Mouse (Mus musculus) T-cell, adult 2 months (primary cell): ENCODE results near the gene Foxl1.
"Not testable (repeated sequence)": the region's sequence is repeated elsewhere in the genome, so short reads cannot be mapped to it uniquely, and the experiment has no call there.

Experiments
- DNase-seq: peaks from one replicate; pipeline ENCODE4 v3.0.0; 2022; ENCODE audit warnings: low spot score

The Foxl1 gene

GRCm38 (mm10) chr8:121125311-121125876, 2.3 kb upstream of the Foxl1 start:
- DNase-seq = no peak

GRCm38 (mm10) chr8:121126191-121126590, 1.5 kb upstream of the Foxl1 start:
- no peak for DNase-seq

GRCm38 (mm10) chr8:121126694-121127093, 1.0 kb upstream of the Foxl1 start:
- DNase-seq = no peak

GRCm38 (mm10) chr8:121127291-121127701, 444 bp upstream of the Foxl1 start:
- no peak for DNase-seq

GRCm38 (mm10) chr8:121128531-121129264, 958 bp downstream of the Foxl1 start:
- no peak for DNase-seq

- no peak for DNase-seq
Measured at GRCm38 (mm10) chr8:121129265-121129940, 1.7 kb downstream of the Foxl1 start.

GRCm38 (mm10) chr8:121130522-121130921, 2.8 kb downstream of the Foxl1 start:
- DNase-seq = no peak

- no peak for DNase-seq
Measured at GRCm38 (mm10) chr8:121132961-121133513, 5.3 kb downstream of the Foxl1 start.

- DNase-seq = no peak
Measured at GRCm38 (mm10) chr8:121134102-121134501, 6.4 kb downstream of the Foxl1 start.

- no peak for DNase-seq
Measured at GRCm38 (mm10) chr8:121134512-121134911, 6.8 kb downstream of the Foxl1 start.

GRCm38 (mm10) chr8:121136856-121137255, 9.1 kb downstream of the Foxl1 start:
- DNase-seq = no peak

GRCm38 (mm10) chr8:121145457-121146134, 17.9 kb downstream of the Foxl1 start:
- not testable (repeated sequence) for DNase-seq

- no peak for DNase-seq
Measured at GRCm38 (mm10) chr8:121148573-121149083, 20.9 kb downstream of the Foxl1 start.

- no peak for DNase-seq
Measured at GRCm38 (mm10) chr8:121152394-121152793, 24.7 kb downstream of the Foxl1 start.

GRCm38 (mm10) chr8:121156990-121157491, 29.3 kb downstream of the Foxl1 start:
- DNase-seq = no peak

- DNase-seq = no peak
Measured at GRCm38 (mm10) chr8:121158812-121159211, 31.1 kb downstream of the Foxl1 start.

GRCm38 (mm10) chr8:121161437-121161836, 33.7 kb downstream of the Foxl1 start:
- DNase-seq = no peak

GRCm38 (mm10) chr8:121162413-121162812, 34.7 kb downstream of the Foxl1 start:
- no peak for DNase-seq

- DNase-seq = no peak
Measured at GRCm38 (mm10) chr8:121162906-121163695, 35.4 kb downstream of the Foxl1 start.

GRCm38 (mm10) chr8:121164017-121164469, 36.3 kb downstream of the Foxl1 start:
- DNase-seq = no peak

GRCm38 (mm10) chr8:121168033-121168432, 40.3 kb downstream of the Foxl1 start:
- DNase-seq = no peak
